Mouse (Mus musculus) lung, adult 2 months (tissue): ENCODE data around the gene Limd1.

ENCODE experiments used
- CTCF ChIP-seq: fragments of 200-500 bp; IDR thresholded peaks from 2 replicates; pipeline ENCODE4 v1.5.1; 2011; ENCODE audit warnings: mild to moderate bottlenecking, low read length, control low read depth; ENCODE audit not compliant: insufficient read depth
- POLR2A ChIP-seq: fragments of 200-500 bp; IDR thresholded peaks from 2 replicates; pipeline ENCODE4 v1.6.1; 2011; ENCODE audit warnings: low read depth, mild to moderate bottlenecking, control low read depth, low read length, borderline replicate concordance; ENCODE audit errors: extremely low read depth

DNA sequence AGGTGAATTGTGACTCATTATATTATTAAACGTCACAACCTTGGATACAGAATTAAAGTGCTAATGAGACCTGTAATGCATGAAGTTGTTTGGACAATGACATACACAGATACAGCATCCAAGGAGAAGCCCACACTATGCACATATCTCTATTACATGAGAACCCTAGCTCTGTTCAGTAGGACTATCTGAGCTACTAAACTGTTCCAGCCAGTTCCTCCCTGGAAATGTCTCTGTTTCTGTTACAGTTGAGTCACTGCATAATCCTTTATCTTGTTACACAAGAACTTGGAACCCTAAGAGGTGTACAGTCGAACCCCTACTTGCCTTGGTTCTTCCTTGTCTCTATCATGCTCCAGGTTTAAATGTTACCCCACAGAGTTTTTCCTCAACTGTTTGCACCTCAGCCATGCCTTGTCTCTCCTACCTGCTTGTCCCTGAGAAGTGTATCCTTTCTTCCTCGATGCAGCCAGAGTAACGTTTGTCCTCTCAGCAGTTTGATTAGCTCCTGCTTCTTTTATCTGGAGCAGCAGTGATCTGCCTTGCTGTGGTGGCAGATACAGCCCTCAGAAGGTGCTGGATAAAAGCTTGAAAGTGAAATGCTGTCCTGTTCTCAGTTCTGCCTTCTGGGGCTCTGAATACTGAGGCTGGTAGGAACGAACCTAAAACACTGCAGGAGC is 10.0 kb upstream of the Limd1 start:
- no peak for TF ChIP-seq CTCF
- TF ChIP-seq POLR2A, result no peak
